Mouse (Mus musculus) neural tube, embryonic 11.5 days (tissue): Measurements from ENCODE around the gene Mlana. TPM values are rescaled to one million over a fixed set of nuclear protein-coding genes. Genes with fewer than 3 reads are reported as not detected.

Experiments
- ATAC-seq: fragments of 200-750 bp; cut with Nextera tagmentation; 2 replicates; pipeline ENCODE4 v1.8.0; 2017; ENCODE audit warnings: moderate number of reproducible peaks, mild to moderate bottlenecking, moderate TSS enrichment, moderate library complexity; ENCODE audit not compliant: insufficient read depth, low FRiP score, low TSS enrichment
- DNase-seq: peaks from one replicate; pipeline ENCODE4 v3.0.0-alpha.2; 2015; ENCODE audit warnings: low spot score
- H3K27ac ChIP-seq: fragments of 300-500 bp; sonication (generic); 2 replicates; pipeline ENCODE4 v1.5.1; 2014; ENCODE audit warnings: low read depth, mild to moderate bottlenecking, low read length
- H3K27me3 ChIP-seq: fragments of 300-500 bp; sonication (generic); 2 replicates; pipeline ENCODE4 v1.6.1; 2014; ENCODE audit warnings: mild to moderate bottlenecking, low read length, mixed read lengths; ENCODE audit not compliant: control insufficient read depth, insufficient read depth
- H3K36me3 ChIP-seq: fragments of 300-500 bp; sonication (generic); 2 replicates; pipeline ENCODE4 v1.6.1; 2014; ENCODE audit warnings: mild to moderate bottlenecking, low read length, moderate library complexity, mixed read lengths; ENCODE audit not compliant: control insufficient read depth, insufficient read depth
- H3K4me1 ChIP-seq: fragments of 300-500 bp; sonication (generic); 2 replicates; pipeline ENCODE4 v1.6.1; 2014; ENCODE audit warnings: low read length, mixed read lengths; ENCODE audit not compliant: control insufficient read depth, insufficient read depth
- H3K4me2 ChIP-seq: fragments of 300-500 bp; sonication (generic); 2 replicates; pipeline ENCODE4 v1.6.1; 2014; ENCODE audit warnings: low read depth, mild to moderate bottlenecking, moderate library complexity
- H3K4me3 ChIP-seq: fragments of 300-500 bp; sonication (generic); 2 replicates; pipeline ENCODE4 v1.5.1; 2014; ENCODE audit warnings: low read depth, low read length
- H3K9ac ChIP-seq: fragments of 300-500 bp; sonication (generic); 2 replicates; pipeline ENCODE4 v1.6.1; 2014; ENCODE audit warnings: mild to moderate bottlenecking, low read length
- H3K9me3 ChIP-seq: fragments of 300-500 bp; sonication (generic); 2 replicates; pipeline ENCODE4 v1.6.1; 2016; ENCODE audit warnings: low read length; ENCODE audit not compliant: control insufficient read depth
- WGBS: fragments of 180-500 bp; shearing (Covaris S2); extraction: QIAGEN DNeasy Blood & Tissue Kit; methylation state at CpG from one replicate; pipeline ENCODE4 v1.1.7; 2014; 5-methylcytosine and 5-hydroxymethylcytosine counted together
- polyA plus RNA-seq: library from polyadenylated mRNA; unstranded; fragments of >200 nt; fragmentation: Nextera tagmentation; extraction: Ambion mirVana; gene quantifications from 2 replicates; pipeline ENCODE4 v1.2.1, GENCODE M21; 2014

The Mlana gene
- polyA plus RNA-seq, 1 experiment from 2014 or later = not detected

- DNase-seq (no peak), ATAC-seq (no peak)
- no peak overlapping the region for H3K9ac ChIP-seq
- H3K9me3 ChIP-seq = no peaks in the 10 kb centered on the region
- 92% methylated on average over 13 of the region's 13 CpGs for WGBS
- H3K27ac ChIP-seq = no peak overlapping the region
- no peaks in the 10 kb centered on the region for H3K36me3 ChIP-seq
- H3K4me2 ChIP-seq = no peak overlapping the region
- no peaks in the 10 kb centered on the region for H3K4me1 ChIP-seq
- H3K27me3 ChIP-seq = no peaks in the 10 kb centered on the region
- H3K4me3 ChIP-seq = no peak overlapping the region
These were observed 17.2 kb upstream of the Mlana start for GRCm38 (mm10) chr19:29680182-29681152.

GRCm38 (mm10) chr19:29683844-29684540, 13.6 kb upstream of the Mlana start:
- Histone ChIP-seq H3K4me1 (no peaks in the 10 kb centered on the region), H3K9me3 (no peaks in the 10 kb centered on the region), H3K4me2 (no peak overlapping the region), H3K4me3 (no peak overlapping the region), H3K36me3 (no peaks in the 10 kb centered on the region), H3K27ac (no peak overlapping the region), H3K9ac (no peak overlapping the region), H3K27me3 (no peaks in the 10 kb centered on the region)
- peak; percentile 75 for DNase-seq
- WGBS = 50% methylated on average over 16 of the region's 16 CpGs
- peak; percentile 50; the same call in 1 of the 2 replicates for ATAC-seq

- no peak overlapping the region for H3K4me3 ChIP-seq
- no peaks in the 10 kb centered on the region for H3K4me1 ChIP-seq
- no peaks in the 10 kb centered on the region for H3K27me3 ChIP-seq
- no peak for DNase-seq
- H3K4me2 ChIP-seq = no peak overlapping the region
- ATAC-seq = no peak
- H3K36me3 ChIP-seq = no peaks in the 10 kb centered on the region
- 91% methylated on average over 10 of the region's 10 CpGs for WGBS
- no peak overlapping the region for H3K27ac ChIP-seq
- H3K9ac ChIP-seq = no peak overlapping the region
- H3K9me3 ChIP-seq = no peaks in the 10 kb centered on the region
These were observed 2.6 kb upstream of the Mlana start for GRCm38 (mm10) chr19:29695071-29695470.

GRCm38 (mm10) chr19:29696309-29696708, 1.3 kb upstream of the Mlana start:
- WGBS = 92% methylated on average over 4 of the region's 4 CpGs
- Histone ChIP-seq H3K4me2 (no peak overlapping the region), H3K36me3 (no peaks in the 10 kb centered on the region), H3K9me3 (no peaks in the 10 kb centered on the region), H3K4me3 (no peak overlapping the region), H3K9ac (no peak overlapping the region), H3K27me3 (no peaks in the 10 kb centered on the region), H3K27ac (no peak overlapping the region), H3K4me1 (no peaks in the 10 kb centered on the region)
- ATAC-seq (no peak), DNase-seq (no peak)

GRCm38 (mm10) chr19:29696840-29697239, 784 bp upstream of the Mlana start:
- no peak for ATAC-seq
- Histone ChIP-seq H3K4me2 (no peak overlapping the region), H3K4me3 (no peak overlapping the region), H3K9ac (no peak overlapping the region), H3K36me3 (no peaks in the 10 kb centered on the region), H3K4me1 (no peaks in the 10 kb centered on the region), H3K27me3 (no peaks in the 10 kb centered on the region), H3K27ac (no peak overlapping the region), H3K9me3 (no peaks in the 10 kb centered on the region)
- no peak for DNase-seq

- 82% methylated on average over 4 of the region's 4 CpGs for WGBS
- H3K9me3 ChIP-seq = no peaks in the 10 kb centered on the region
- no peaks in the 10 kb centered on the region for H3K36me3 ChIP-seq
- H3K4me3 ChIP-seq = no peak overlapping the region
- DNase-seq (no peak), ATAC-seq (no peak)
- no peaks in the 10 kb centered on the region for H3K27me3 ChIP-seq
- no peak overlapping the region for H3K27ac ChIP-seq
- no peaks in the 10 kb centered on the region for H3K4me1 ChIP-seq
- no peak overlapping the region for H3K9ac ChIP-seq
- no peak overlapping the region for H3K4me2 ChIP-seq
These were observed 4.1 kb downstream of the Mlana start for GRCm38 (mm10) chr19:29701707-29702106.

- Histone ChIP-seq H3K9ac (no peak overlapping the region), H3K9me3 (no peaks in the 10 kb centered on the region), H3K4me1 (no peaks in the 10 kb centered on the region), H3K4me2 (no peak overlapping the region), H3K27me3 (no peaks in the 10 kb centered on the region), H3K4me3 (no peak overlapping the region), H3K27ac (no peak overlapping the region), H3K36me3 (no peaks in the 10 kb centered on the region)
- 89% methylated on average over 13 of the region's 13 CpGs for WGBS
- DNase-seq (no peak), ATAC-seq (no peak)
These were observed 6.8 kb downstream of the Mlana start for GRCm38 (mm10) chr19:29704436-29704835.

GRCm38 (mm10) chr19:29707314-29707898, 9.8 kb downstream of the Mlana start:
- Histone ChIP-seq H3K36me3 (no peaks in the 10 kb centered on the region), H3K27ac (no peak overlapping the region), H3K27me3 (no peaks in the 10 kb centered on the region), H3K4me2 (no peak overlapping the region), H3K4me3 (no peak overlapping the region), H3K4me1 (no peaks in the 10 kb centered on the region), H3K9ac (no peak overlapping the region), H3K9me3 (no peaks in the 10 kb centered on the region)
- ATAC-seq (no peak), DNase-seq (no peak)
- WGBS = 89% methylated on average over 9 of the region's 9 CpGs
